Mouse (Mus musculus): ENCODE measurements around the gene Cyfip1. TPM values are rescaled to one million over a fixed set of nuclear protein-coding genes. Genes with fewer than 3 reads are reported as not detected.
A peak's percentile ranks its signal among the peaks of the same experiment; 100 is the strongest.

Gene Cyfip1
- polyA plus RNA-seq, 1 experiment from 2014 or later: 124 TPM

- Histone ChIP-seq H3K9ac (no peak overlapping the region), H3K9me3 (no peaks in the 10 kb centered on the region), H3K4me2 (no peak overlapping the region), H3K4me1 (peaks cover 9% of the 10 kb centered on the region), H3K27ac (no peak overlapping the region), H3K36me3 (peaks cover 11% of the 10 kb centered on the region), H3K27me3 (no peaks in the 10 kb centered on the region), H3K4me3 (no peak overlapping the region)
- WGBS: 94% methylated on average over 4 of the region's 4 CpGs
- no peak for ATAC-seq (ENCODE audit: borderline replicate concordance, extremely low read depth, low FRiP score, low TSS enrichment)
Measured at GRCm38 (mm10) chr7:55957916-55958315, 116.4 kb downstream of the Cyfip1 start.

- H3K9ac ChIP-seq: no peak overlapping the region
- no peak overlapping the region for H3K4me3 ChIP-seq
- H3K36me3 ChIP-seq: peaks cover 2% of the 10 kb centered on the region; the same call in 1 of the 2 replicates
- H3K27ac ChIP-seq: no peak overlapping the region
- peaks cover 13% of the 10 kb centered on the region for H3K4me1 ChIP-seq
- no peak overlapping the region for H3K4me2 ChIP-seq
- ATAC-seq (ENCODE audit: borderline replicate concordance, extremely low read depth, low FRiP score, low TSS enrichment): no peak
- H3K27me3 ChIP-seq: no peaks in the 10 kb centered on the region
- H3K9me3 ChIP-seq: no peaks in the 10 kb centered on the region
- WGBS: 98% methylated on average over 3 of the region's 3 CpGs
Measured at GRCm38 (mm10) chr7:55959801-55960200, 118.3 kb downstream of the Cyfip1 start.

GRCm38 (mm10) chr7:55960506-55960905 lies 119.0 kb downstream of the Cyfip1 start:
- Histone ChIP-seq H3K9ac (no peak overlapping the region), H3K36me3 (peaks cover 2% of the 10 kb centered on the region; the same call in 1 of the 2 replicates), H3K27ac (no peak overlapping the region), H3K4me1 (peaks cover 13% of the 10 kb centered on the region), H3K4me2 (no peak overlapping the region), H3K4me3 (no peak overlapping the region), H3K9me3 (no peaks in the 10 kb centered on the region), H3K27me3 (no peaks in the 10 kb centered on the region)
- 94% methylated on average over 1 of the region's 1 CpGs for WGBS
- ATAC-seq (ENCODE audit: borderline replicate concordance, extremely low read depth, low FRiP score, low TSS enrichment): no peak

GRCm38 (mm10) chr7:55962004-55962908 lies 120.7 kb downstream of the Cyfip1 start, which contains the start of gene Nipa2:
Nipa2 (minus strand) TSS chr7:55962476.
- Histone ChIP-seq H3K27me3 (no peaks in the 10 kb centered on the region), H3K27ac (peak within 1 kb of the TSS; percentile 89), H3K9ac (peak within 1 kb of the TSS; percentile 90), H3K36me3 (peaks cover 2% of the 10 kb centered on the region; the same call in 1 of the 2 replicates), H3K9me3 (no peaks in the 10 kb centered on the region), H3K4me3 (peak within 1 kb of the TSS; percentile 84), H3K4me1 (peaks cover 13% of the 10 kb centered on the region), H3K4me2 (peak within 1 kb of the TSS; percentile 71)
- ATAC-seq (ENCODE audit: borderline replicate concordance, extremely low read depth, low FRiP score, low TSS enrichment): peak; percentile 98
- under 1% methylated on average over 70 of the region's 70 CpGs for WGBS

GRCm38 (mm10) chr7:55966866-55967460 lies 125.4 kb downstream of the Cyfip1 start:
- Histone ChIP-seq H3K27ac (no peak overlapping the region), H3K4me1 (peaks cover 6% of the 10 kb centered on the region), H3K36me3 (no peaks in the 10 kb centered on the region), H3K4me2 (no peak overlapping the region), H3K27me3 (no peaks in the 10 kb centered on the region), H3K9me3 (no peaks in the 10 kb centered on the region), H3K4me3 (no peak overlapping the region), H3K9ac (no peak overlapping the region)
- 32% methylated on average over 3 of the region's 3 CpGs for WGBS
- no peak for ATAC-seq (ENCODE audit: borderline replicate concordance, extremely low read depth, low FRiP score, low TSS enrichment)

GRCm38 (mm10) chr7:55968258-55968901 lies 126.8 kb downstream of the Cyfip1 start:
- H3K4me3 ChIP-seq: peak overlapping the region; percentile 33
- H3K9ac ChIP-seq: no peak overlapping the region
- no peaks in the 10 kb centered on the region for H3K9me3 ChIP-seq
- 0 out of 2 replicates have a peak overlapping the region, but pooled peaks have one; percentile 24 for H3K27ac ChIP-seq
- WGBS: 38% methylated on average over 16 of the region's 16 CpGs
- no peaks in the 10 kb centered on the region for H3K36me3 ChIP-seq
- H3K4me2 ChIP-seq: peak overlapping the region; percentile 52
- H3K27me3 ChIP-seq: no peaks in the 10 kb centered on the region
- no peaks in the 10 kb centered on the region for H3K4me1 ChIP-seq
- no peak for ATAC-seq (ENCODE audit: borderline replicate concordance, extremely low read depth, low FRiP score, low TSS enrichment)

- Histone ChIP-seq H3K27me3 (no peaks in the 10 kb centered on the region), H3K9me3 (no peaks in the 10 kb centered on the region), H3K9ac (no peak overlapping the region), H3K4me1 (no peaks in the 10 kb centered on the region), H3K27ac (no peak overlapping the region), H3K4me3 (no peak overlapping the region), H3K4me2 (no peak overlapping the region), H3K36me3 (no peaks in the 10 kb centered on the region)
- no peak for ATAC-seq (ENCODE audit: borderline replicate concordance, extremely low read depth, low FRiP score, low TSS enrichment)
- 70% methylated on average over 1 of the region's 1 CpGs for WGBS
Measured at GRCm38 (mm10) chr7:55969415-55969814, 127.9 kb downstream of the Cyfip1 start.

- Histone ChIP-seq H3K4me1 (no peaks in the 10 kb centered on the region), H3K36me3 (peaks cover 3% of the 10 kb centered on the region; the same call in 1 of the 2 replicates), H3K9ac (no peak overlapping the region), H3K27me3 (no peaks in the 10 kb centered on the region), H3K9me3 (no peaks in the 10 kb centered on the region), H3K27ac (no peak overlapping the region), H3K4me2 (no peak overlapping the region), H3K4me3 (no peak overlapping the region)
- WGBS: 93% methylated on average over 2 of the region's 2 CpGs
- no peak for ATAC-seq (ENCODE audit: borderline replicate concordance, extremely low read depth, low FRiP score, low TSS enrichment)
Measured at GRCm38 (mm10) chr7:55974429-55974828, 132.9 kb downstream of the Cyfip1 start.

- ATAC-seq (ENCODE audit: borderline replicate concordance, extremely low read depth, low FRiP score, low TSS enrichment): no peak
- 84% methylated on average over 2 of the region's 2 CpGs for WGBS
- H3K4me1 ChIP-seq: no peaks in the 10 kb centered on the region
- no peak overlapping the region for H3K27ac ChIP-seq
- H3K9ac ChIP-seq: no peak overlapping the region
- H3K36me3 ChIP-seq: peaks cover 7% of the 10 kb centered on the region; the same call in 1 of the 2 replicates
- no peaks in the 10 kb centered on the region for H3K27me3 ChIP-seq
- no peak overlapping the region for H3K4me2 ChIP-seq
- no peak overlapping the region for H3K4me3 ChIP-seq
- no peaks in the 10 kb centered on the region for H3K9me3 ChIP-seq
Measured at GRCm38 (mm10) chr7:55981511-55981910, 140.0 kb downstream of the Cyfip1 start.
